Mouse (Mus musculus) ovary, adult 10 weeks (tissue): ENCODE data around the gene Vamp8. TPM values are rescaled to one million over a fixed set of nuclear protein-coding genes. Genes with fewer than 3 reads are reported as not detected.

ENCODE experiments used
- polyA plus RNA-seq: library from polyadenylated mRNA; stranded (reverse); fragments of 350-450 nt; fragmentation: Illumina TruSeq; extraction: RNeasy Lipid Tissue Mini Kit (QIAGEN cat#74804); gene quantifications from one replicate; pipeline ENCODE4 v1.2.3, GENCODE M21; 2014

Gene Vamp8
- 35.1 TPM for polyA plus RNA-seq

DNA sequence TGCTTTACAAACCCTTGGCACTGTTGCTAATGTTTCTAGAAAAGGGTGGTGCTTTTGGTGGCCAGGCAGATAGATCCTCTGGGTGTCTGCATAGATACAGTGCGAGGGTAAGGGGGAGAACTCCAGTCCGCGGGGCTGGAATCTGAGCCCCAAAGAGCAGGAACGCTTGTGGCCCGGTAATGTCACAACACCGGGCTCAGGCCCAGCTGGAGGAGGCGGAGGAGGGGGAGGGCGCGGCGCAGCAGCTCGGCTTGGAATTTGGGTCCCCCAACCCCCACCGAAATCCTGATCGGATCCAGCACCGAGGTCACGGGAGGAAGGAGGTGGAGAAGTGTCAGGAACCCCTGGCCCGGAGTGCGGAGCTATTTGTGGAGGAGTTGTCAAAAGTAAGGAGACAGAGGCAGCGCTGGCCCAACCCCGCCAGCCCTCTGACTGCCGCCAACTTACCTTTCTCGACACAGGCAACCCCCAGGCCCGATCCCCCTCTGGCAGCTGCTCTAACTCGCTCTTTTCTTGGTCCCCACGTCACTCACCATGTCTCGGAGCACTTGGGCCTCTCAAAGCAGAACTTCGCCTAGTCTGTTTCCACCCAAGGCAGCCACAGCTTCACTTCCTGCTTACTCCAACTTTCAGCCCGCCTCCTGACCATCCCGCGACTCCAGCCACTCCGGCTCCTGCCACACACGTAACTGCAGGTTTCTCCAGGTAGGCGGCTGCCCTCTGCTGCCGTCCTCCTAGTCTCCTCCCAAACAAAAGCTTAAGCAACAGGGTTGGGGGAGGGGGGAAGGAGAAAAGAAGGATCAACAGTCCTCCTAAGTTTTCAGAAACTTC lies at the start of gene Vamp8:
TSS of gene Vamp8 (minus strand) at position 763 of the 831 bp plus-strand sequence.

DNA sequence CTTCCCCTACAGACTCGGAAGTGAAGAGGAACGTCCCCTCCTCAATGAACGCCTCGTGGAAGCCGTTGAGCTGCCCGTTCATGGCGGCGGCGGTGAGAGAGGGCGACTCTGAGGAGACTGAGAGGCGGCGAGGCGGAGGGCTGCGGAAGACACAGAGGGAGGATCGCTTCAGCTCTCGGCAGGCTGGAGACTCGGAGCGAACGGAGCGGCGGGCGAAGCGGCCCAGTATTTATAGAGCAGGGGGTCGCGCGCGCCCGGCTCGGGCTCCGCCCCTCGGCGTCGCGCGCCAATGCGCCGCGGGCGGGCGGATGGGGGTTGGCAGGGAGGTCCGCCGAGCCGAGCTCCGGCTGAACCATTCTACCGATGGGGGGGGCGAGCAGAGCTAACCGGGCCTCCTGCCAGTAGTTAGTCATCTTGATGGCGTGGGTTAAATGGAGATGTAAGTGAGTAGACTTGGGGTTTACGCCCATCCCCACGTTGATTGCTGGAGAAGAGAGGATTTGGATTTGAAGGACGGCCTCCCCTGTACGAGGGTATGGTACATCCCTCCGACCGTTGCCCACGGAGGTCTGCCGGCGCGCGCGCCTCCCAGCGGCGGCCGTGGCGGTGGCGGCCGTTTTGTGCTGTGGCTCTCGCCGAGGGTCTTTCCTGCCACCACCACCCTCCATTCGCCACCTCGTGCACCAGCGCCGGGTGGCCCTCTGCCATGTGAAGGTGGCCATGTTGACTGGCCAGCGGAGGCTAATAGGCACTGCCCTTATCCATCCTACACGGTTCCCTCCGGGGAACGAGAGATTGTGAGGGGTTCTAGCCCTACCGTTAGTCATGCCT lies 49.1 kb upstream of the Vamp8 start, which contains the start of gene Mat2a:
TSS of gene Mat2a (minus strand) at position 204 of the 831 bp plus-strand sequence.

DNA sequence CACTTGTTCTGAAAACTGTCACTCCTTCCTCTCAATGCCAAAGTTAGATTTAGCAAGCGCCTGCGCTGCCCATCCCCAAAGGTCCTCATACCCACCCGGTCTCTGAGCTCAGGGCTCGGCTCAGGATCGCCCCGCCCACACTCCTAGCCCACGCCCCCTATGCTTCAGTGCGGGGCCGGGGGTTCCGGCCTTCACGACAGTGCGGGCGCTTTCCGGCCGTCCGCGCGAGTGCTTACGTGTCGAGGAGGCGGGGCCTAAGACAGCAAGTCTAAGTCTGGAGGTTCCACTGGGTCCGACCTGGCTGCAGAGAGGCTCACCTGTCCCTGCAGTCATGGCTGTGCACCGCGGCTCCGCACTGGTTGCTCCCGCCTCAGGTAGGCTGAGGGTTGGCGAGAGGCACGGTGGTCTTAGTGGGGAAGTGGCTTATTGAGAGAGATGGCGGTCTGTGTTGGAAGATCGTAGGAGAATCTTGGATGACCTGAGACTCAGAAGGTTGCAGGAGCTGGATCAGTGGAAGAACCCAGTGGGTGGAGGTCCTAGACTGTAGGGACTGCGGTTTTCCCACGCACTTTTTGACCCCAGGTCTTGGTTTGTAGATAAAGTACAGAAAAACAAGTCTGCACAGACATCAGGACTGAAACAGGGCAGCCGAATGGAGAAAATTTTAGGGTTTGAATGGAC lies 23.7 kb upstream of the Vamp8 start, which contains the start of gene Ggcx:
TSS of gene Ggcx (plus strand) at position 233 of the 681 bp plus-strand sequence.

DNA sequence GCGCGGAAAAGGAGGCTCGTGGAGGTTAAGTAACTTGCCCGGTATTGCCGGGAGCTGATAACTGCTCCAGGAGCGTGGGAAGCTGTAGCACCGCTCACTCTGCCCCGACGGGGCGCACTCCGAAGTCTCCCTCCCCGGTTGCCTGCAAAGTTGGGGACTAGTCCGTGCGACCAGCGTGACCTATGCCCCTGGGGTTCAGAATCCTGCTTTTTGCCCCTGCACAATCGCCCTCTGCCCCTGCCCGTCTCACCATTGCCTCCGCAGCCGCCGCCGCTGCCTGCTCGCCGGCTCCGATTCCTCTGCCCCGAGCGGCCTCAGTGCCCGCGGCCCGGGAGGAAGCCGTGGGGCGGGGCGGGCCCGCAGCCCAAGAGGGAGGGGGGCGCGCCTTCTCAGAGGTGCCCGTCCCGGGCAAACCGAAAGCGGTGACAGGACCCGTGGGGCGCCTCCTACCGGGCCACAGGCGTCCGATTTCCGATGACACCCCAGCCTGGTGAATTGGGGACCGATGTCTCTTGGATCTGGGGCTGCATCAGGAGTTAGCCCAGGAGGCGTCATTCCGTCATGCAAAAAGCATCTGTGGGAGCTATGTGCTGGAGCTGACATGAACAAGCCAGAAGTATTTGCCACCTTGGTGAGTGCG lies 10.3 kb downstream of the Vamp8 start, which contains the start of gene Vamp5:
TSS of gene Vamp5 (minus strand) at position 338 of the 640 bp plus-strand sequence.

DNA sequence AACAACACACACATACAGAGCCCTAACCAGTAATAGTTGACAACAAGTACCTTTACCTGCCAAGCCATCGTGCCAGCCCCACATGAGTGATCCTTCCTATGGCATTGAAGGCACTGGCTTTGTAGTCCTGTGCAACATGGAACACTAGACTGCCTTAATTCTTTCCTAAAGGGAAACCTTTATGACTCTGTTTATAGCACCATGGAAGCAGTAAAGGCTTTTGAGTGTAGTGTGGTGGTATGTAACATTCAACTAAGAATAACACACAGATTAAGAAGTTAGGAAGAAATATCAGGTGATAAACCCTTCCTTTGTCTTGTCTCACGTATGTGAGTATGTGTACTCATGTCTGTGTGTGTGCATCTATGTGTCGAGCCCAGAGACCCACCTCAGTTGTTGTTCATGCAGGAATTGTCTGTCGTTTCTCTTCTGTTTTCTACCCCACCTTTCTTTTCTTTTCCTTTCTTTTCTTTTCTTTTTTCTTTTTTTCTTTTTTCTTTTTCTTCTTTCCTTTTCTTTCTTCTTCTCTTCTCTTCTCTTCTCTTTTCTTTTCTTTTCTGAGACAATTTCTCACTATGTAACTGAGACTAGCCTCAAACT lies 23.6 kb downstream of the Vamp8 start, which contains the start of gene Rnf181:
TSS of gene Rnf181 (minus strand) at position 113 of the 600 bp plus-strand sequence.

DNA sequence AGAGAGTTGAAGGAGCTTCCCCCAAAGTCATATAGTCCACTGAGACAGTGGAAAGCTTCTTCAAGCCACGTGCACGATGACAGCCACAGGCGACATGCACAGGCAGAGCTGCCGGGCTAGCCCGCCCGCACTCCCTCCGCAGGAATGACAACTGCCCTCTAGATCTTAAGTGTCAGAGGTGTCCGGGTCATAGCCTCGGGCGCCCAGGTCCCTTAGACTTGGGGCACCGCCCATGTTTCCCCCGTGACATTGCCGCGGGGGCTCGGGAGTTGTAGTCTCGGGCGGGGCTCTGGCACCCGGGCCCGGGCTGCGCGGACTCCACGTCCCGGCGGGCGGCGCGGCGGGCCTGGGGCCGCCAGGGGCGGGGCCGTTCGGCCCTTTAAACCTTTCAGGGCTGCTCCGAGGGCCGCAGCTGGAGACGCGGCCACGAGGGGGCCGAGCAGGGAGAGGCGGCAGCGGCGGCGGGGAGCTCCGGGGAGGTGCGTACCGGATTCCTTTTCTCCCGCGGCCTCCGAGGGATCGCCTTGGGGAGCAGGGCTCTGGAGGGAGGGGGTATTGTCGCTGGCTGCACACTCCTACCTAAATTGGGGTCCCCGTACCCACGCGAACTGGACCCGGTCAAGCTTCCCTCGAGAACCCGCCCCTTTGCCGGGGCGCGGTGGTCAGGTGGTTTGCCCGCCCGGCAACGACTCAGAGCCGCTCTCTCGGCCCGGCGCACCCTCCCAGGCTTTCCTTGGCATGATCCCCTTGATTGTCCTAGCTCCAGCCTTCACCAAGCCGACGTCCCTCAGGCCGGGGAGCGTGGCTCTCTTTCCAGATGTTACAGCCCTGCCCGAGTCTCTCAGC lies 35.2 kb downstream of the Vamp8 start, which contains the start of gene Tmem150a:
TSS of gene Tmem150a (plus strand) at position 382 of the 846 bp plus-strand sequence.

DNA sequence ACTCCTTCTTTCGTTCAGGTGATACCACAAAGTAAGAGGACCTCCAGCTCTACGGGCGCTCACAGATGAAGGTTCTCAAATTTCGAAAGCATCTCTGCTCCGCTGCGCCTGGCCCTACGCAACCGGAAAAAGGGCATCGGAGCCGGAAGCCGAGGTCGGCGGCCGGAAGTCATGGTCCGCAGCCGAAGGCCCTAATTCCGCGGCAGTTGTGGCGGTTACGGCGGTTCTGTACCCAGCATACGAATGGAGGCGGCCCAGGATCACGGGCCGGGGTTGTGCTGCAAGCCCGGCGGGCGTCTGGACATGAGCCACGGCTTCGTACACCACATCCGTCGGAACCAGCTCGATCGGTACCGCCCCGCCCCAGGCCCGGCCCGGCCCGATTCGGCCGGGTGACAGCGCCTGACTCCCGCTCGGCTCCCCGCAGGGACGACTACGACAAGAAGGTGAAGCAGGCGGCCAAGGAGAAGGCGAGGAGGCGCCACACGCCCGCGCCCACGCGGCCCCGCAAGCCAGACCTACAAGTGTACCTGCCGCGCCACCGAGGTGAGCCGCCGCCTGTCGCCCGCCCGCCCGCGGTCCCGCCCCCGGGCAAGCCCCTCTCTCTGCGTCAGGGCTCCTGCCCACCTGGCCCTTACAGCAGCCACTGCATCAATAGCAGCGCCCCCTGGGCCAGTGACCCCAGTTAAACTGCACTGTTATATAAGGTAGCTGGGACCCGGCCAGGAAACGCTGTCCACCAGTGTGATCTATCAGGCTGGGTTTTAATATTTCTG lies 43.1 kb downstream of the Vamp8 start, which contains the start of gene 0610030E20Rik:
TSS of gene 0610030E20Rik (plus strand) at position 152 of the 776 bp plus-strand sequence.

DNA sequence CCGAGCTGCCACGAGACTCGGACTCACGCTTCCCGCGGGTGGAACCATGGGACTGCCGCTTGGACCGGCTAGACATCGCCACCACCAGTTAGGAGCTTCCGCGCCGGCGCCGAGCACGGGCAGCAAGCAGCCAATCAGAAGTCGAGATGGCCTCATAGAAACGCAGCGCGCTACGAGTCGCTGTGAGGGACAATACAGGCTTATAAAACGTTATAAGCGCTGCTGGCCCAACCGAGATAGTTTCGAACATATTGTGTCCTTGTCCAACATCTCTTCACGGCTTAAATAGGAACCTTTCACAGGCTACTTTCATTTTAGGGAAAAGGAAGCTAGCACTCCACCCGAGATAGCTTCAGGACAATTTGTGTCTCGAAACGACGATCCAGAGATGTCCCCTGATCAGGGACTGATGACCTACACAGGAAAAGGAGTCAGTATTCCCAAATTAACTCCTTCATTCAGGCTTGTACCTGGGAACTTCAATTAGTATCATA lies 45.4 kb downstream of the Vamp8 start, which contains the start of gene Usp39:
TSS of gene Usp39 (minus strand) at position 111 of the 494 bp plus-strand sequence.

Other genes starting within 250 kb of the Vamp8 start
- 0.54 TPM for gene Atoh8, start 155.1 kb downstream of the Vamp8 start, polyA plus RNA-seq
- not detected for gene Sftpb, start 86.1 kb downstream of the Vamp8 start, polyA plus RNA-seq
- 72.8 TPM for gene Usp39, start 45.5 kb downstream of the Vamp8 start, polyA plus RNA-seq
- 38.3 TPM for gene 0610030E20Rik, start 43.4 kb downstream of the Vamp8 start, polyA plus RNA-seq
- gene Tmem150a, start 35.3 kb downstream of the Vamp8 start, polyA plus RNA-seq: 0.83 TPM
- gene Rnf181, start 23.7 kb downstream of the Vamp8 start, polyA plus RNA-seq: 165 TPM
- gene Vamp5, start 10.2 kb downstream of the Vamp8 start, polyA plus RNA-seq: 0.34 TPM
- 19.7 TPM for gene Ggcx, start 23.6 kb upstream of the Vamp8 start, polyA plus RNA-seq
- 298 TPM for gene Mat2a, start 48.9 kb upstream of the Vamp8 start, polyA plus RNA-seq
- gene Sh2d6, start 131.0 kb upstream of the Vamp8 start, polyA plus RNA-seq: not detected
- gene Capg, start 153.7 kb upstream of the Vamp8 start, polyA plus RNA-seq: 1.3 TPM
- gene Elmod3, start 207.7 kb upstream of the Vamp8 start, polyA plus RNA-seq: 4.4 TPM
- 10.9 TPM for gene Retsat, start 207.8 kb upstream of the Vamp8 start, polyA plus RNA-seq
- gene Tgoln1, start 226.3 kb upstream of the Vamp8 start, polyA plus RNA-seq: 251 TPM